Mouse (Mus musculus): ENCODE results near the gene Il23r. TPM values are rescaled to one million over a fixed set of nuclear protein-coding genes. Genes with fewer than 3 reads are reported as not detected.

Il23r gene
- total RNA-seq, 2 experiments from 2014 or later = not detected

DNA sequence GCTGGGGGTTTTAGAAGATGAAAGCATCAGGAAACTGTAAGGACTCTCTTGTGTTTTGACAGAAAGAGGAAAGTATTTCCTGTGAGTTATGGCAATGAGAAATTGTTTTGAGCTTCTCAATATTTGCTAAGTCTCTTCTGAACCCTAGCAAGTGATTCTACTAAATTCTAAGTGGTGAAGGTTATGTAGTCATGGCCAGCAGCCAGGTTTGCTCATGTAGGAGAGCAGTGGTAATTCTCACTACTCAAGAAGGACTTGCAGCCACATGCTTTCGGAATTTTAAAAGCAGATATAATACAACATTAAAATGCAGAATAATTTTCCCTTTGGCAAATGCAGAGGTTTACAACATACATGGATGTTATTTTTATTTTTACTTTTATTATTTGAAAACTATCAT is 55.9 kb downstream of the Il23r start:
- DNase-seq (ENCODE audit: low spot score in 2 of 2) = no peak
- intact Hi-C loops (cut with DNase I) = loop anchor here (10.0 kb wide), 1 partner anchor 261 kb away; no protein-coding TSS in a partner anchor

DNA sequence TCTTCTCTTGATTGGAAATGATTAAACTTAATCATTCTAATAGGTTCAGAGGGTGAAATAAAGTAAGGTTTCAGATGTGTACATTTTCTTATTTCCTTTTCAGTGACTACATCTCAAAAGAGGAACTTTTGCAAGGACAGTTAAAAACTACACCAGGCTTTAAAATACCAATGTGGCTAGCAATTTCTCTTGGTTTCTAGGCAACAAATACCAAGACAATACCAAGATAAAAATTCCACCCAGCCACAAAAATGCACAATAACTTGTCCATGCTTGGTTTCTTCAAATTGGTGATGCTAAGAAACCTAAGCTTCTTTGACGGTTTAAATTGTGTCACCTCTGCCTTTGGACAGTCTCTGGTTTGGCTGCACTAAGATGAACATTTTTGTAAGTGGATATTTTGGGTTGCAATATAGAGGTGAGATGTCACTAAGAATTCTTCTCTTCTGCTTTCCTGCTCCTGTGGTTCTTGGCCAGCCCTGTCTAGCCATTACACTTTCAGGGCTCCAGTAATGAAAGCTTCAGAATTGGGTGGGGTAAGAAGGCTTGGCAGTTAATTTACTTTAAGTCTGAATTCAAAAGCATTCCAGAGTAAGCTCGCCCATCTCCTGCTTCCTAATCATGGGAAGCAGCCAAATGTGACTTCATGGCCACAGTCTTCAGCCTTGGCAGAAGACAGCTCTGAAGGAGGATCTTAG is 56.8 kb downstream of the Il23r start:
- no peak for DNase-seq (ENCODE audit: low spot score in 2 of 2)
- intact Hi-C loops (cut with DNase I) = loop anchor here (10.0 kb wide), 1 partner anchor 260 kb away; no protein-coding TSS in a partner anchor

DNA sequence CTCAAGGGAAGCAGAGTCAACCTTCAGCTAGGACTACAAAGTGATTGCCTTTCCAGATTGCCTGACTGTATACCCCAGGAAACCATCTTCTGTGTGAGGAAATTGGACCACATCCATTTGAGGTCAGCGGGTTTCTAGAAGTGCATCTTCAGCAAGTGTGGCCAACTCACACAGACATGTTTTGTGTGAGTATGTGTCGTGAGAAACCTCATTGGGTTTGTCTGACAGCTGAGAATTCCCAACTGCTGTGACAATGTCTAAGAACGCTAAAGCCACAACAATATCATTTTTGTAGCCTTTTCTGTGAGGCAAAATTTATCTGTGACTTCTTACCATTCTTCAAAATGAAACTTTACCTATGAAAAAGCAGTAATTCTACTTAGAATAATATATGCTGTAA is 59.8 kb downstream of the Il23r start:
- intact Hi-C loops (cut with DNase I) = loop anchor here (10.0 kb wide), 1 partner anchor 257 kb away; no protein-coding TSS in a partner anchor

DNA sequence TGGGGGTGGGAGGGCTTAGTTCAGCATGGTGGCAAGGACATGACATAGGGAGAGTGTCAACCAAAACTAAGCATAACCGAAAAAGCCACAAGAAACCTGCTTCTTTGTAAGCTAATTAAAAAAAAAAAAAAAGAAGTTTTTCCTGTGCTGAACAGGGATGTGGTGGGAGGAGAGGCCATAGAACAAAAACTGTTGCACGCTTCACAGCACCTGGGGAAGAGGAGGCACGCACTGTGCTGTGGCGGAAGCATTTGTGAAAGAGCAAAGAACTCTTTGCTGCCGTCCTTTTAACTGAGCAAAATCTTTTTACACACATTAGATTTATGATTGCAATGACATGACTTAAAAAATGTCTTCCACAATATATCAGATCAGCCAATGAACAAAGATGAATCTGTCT is 69.9 kb downstream of the Il23r start:
- intact Hi-C loops (cut with DNase I) = no loop called here
- DNase-seq (ENCODE audit: low spot score in 2 of 2) = no peak

More for the DNA sequence above, 59.8 kb downstream of the Il23r start:
- DNase-seq (ENCODE audit: low spot score in 2 of 2) = no peak

DNA sequence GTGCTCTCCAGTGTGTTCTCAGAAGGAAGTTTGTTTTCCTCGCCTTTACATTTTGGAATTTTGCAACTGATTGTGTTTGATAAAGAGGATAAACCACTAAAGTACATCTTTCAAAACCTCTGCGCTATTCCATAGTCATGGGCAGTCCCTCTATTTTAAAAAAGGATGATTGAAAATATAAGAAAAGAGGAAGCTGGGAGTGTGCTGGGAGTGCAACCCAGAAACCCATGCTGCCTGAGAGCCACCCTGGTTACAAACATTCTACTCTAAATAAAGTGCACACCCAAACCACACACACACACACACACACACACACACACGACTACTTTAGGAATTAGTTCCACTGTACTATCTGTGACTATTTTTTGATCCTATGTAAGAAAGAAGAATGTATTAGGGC is 75.1 kb downstream of the Il23r start:
- DNase-seq (ENCODE audit: low spot score in 2 of 2) = no peak
- intact Hi-C loops (cut with DNase I) = no loop called here

DNA sequence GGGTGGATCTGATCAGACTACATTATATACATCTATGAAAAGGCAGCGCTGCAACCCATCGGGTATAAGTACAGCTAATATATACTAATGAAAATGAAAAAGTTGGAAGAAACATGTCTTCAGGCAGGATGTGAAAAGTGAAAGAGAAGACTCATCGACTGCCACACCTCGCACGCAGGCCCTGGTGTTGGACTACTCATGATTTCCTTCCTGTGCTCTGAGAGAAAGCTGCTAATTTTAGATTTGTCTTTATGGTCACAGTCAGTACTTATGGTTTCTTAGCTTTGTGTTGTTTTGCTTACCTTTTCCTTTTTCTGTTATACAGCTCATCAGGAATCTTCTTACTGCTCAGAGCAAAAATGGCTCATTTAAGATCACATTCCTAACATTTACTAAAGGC is 76.4 kb downstream of the Il23r start:
- intact Hi-C loops (cut with DNase I) = no loop called here
- no peak for DNase-seq (ENCODE audit: low spot score in 2 of 2)

DNA sequence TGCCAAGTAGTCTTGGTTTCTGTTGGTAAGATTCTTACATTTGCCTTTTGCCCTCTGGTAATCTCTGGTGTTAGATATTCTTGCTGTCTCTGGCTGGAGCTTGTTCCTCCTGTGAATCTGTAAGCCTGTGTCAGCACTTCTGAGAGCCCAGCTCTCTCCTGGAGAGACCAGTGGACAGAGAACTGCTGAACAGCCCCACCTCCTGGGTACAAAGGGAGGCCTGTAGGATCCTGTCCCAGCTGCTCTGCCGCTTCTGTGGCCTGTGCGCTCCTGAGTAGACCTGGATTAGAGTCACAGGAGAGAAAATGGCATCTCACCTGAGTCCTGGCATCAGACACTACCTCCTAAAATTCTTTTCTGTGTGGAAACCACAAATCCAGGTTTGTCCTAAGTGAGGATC is 78.3 kb downstream of the Il23r start:
- intact Hi-C loops (cut with DNase I) = no loop called here
- DNase-seq (ENCODE audit: low spot score in 2 of 2) = no peak

DNA sequence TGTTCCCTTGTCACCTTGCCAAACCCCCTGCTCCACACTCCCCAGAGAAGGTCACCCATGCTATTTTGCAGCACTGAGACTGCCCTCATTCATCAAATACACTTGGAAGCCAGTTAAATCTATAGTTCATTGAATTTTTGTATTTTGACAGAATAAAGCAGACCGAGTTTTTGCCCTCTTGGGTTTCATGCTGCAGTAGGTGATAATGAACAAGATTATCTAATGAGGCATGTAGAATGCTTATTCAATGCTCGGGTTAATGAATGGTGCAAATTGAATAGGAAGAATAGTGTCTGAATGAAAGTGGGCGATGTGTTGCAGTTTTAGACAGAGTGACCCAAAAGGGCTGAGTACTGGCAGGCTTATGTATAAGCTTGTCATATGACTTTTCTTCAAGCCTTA is 86.4 kb downstream of the Il23r start:
- intact Hi-C loops (cut with DNase I) = no loop called here
- no peak for DNase-seq (ENCODE audit: low spot score in 2 of 2)

DNA sequence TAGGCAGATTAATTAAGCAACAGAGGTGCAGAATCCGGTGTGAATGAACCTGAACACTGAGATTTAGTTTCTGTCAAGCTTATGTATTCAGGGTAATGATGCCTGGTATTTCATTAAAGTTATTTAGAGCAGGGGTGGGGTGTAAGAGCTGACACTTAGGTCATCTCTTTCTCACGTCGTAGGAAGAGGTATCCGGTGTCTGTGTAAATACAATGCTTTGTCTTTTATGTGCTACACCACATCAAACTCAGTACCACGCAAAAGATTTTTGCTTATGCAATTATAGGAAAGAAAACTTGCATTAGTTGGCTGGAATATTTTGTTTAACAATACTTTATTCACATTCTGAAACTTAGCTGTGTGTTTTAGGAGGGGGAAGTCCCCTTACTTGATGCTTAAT is 92.1 kb downstream of the Il23r start:
- intact Hi-C loops (cut with DNase I) = no loop called here
- DNase-seq (ENCODE audit: low spot score in 2 of 2) = no peak

DNA sequence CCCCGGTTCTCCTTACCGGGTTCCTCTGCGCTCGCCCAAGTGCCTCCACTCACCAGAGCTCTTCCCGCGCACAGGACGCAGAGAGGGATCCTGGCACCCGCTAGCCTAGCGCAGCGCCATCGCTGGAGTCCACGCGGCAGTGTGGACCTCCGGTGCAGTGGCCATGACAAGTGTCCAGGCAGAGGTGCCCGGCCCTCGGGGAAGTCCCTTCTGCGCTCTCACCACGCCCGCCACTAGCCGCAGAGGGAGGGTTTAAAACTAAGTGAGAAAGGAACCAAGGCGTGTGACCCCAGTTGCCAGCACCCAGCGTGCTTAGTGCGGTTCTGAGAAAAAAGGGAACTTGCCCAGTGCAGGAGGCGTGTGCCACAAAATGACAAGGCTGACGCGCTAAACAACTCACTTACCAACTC is 115.7 kb downstream of the Il23r start, which contains the start of gene Il12rb2:
TSS of gene Il12rb2 (minus strand) at position 207 of the 410 bp plus-strand sequence.
- DNase-seq (ENCODE audit: low spot score in 2 of 2) = peak in 1 of 2 experiments; percentile 4
- intact Hi-C loops (cut with DNase I) = no loop called here

Other genes with a start within 250 kb of the Il23r start
- gene Il12rb2, start 115.7 kb downstream of the Il23r start, total RNA-seq (2021) = under 1 TPM; 0.18 to 0.35 TPM
- gene Tacstd2, start 43.9 kb upstream of the Il23r start, total RNA-seq (2021) = under 1 TPM in 1 of 2 experiments, not detected in 1; 0.25 TPM